Mouse (Mus musculus): Measurements from ENCODE around the gene 6030408B16Rik.
A peak's percentile ranks its signal among the peaks of the same experiment; 100 is the strongest.

Gene 6030408B16Rik

DNA sequence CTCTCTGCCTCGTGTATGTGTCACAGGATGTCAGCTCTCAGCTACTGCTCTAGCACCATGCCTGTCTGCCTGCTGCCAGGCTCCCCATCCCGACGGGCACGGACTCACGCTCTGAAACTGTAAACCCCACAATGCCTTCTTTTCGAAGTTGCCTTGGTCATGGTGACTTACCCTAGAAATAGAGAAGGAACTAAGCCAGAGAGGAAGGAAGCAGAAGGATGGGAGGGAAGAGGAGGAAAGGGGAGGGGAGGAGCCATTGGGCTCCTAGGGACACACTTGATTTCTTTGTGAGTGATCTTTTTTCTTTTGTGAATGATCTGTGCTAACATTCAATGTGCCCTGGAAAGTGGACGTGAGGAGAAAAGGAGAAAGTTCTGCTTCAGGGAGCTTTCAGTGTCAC is 5.0 kb downstream of the 6030408B16Rik start:
- DNase-seq (ENCODE audit: low spot score) = no peak

DNA sequence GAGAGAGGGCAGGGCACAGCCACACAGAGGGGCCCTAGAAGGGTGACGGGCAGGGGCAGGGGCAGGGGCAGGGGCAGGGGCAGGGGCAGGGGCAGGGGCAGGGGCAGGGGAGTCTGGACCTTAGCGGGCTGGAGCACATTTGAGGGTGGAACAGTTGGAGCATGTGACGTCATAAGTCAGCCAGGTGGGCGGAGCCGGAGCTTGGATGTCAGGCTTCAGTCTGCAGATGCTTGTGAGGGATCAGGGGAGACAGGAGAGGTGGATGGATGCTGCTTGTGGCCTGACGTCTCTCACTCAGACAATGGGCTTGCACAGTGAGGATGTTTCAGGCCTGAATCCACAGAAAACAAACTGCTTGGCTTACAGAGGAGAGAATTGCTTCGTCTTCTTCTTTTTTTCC is 5.5 kb downstream of the 6030408B16Rik start:
- DNase-seq (ENCODE audit: low spot score) = peak; percentile 56

DNA sequence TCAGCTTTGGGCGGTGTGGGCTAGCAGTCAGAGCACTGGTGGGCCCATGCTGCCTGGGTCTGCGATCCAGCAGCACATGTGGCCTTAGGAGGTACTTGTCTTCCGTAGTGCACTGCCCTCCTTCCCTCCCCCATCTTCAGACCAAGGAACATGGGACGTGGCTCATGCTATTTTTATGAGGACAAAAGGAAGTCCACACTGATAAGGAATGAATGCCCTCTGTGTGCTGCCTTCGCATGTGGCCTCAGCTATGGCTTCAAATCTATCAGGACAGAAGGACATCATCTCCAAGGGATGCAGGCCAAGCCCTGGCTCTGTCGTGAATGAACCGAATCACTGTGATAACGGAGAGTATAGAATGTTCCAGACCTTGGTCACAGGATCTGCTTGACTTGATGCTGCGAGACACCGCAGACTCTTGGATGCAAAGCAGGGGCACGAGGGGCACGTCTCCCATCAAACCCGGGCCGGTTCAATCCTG is 6.5 kb downstream of the 6030408B16Rik start:
- no peak for DNase-seq (ENCODE audit: low spot score)

DNA sequence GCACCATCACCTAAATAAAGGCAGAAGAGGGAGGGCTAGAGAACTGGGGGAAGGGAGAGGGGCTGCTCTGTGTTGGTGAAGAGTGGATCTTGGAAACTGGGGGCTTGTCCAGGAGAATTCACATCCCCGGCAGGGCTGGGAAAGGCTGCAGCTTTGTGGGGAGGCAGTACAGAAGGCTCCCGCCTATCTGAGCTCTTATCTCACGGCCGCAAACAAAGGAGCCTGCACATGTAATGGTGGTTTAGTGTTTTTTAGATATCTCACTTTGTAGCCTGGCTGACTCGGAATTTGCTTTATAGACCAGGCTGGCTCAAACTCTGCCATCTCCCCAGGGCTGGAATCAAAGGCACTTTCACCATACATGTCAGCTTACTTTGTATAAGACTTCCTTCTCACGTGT is 7.1 kb downstream of the 6030408B16Rik start:
- DNase-seq (ENCODE audit: low spot score) = no peak

GRCm38 (mm10) chr15:101302201-101302600 is 9.2 kb downstream of the 6030408B16Rik start:
- no peak for DNase-seq (ENCODE audit: low spot score)

DNA sequence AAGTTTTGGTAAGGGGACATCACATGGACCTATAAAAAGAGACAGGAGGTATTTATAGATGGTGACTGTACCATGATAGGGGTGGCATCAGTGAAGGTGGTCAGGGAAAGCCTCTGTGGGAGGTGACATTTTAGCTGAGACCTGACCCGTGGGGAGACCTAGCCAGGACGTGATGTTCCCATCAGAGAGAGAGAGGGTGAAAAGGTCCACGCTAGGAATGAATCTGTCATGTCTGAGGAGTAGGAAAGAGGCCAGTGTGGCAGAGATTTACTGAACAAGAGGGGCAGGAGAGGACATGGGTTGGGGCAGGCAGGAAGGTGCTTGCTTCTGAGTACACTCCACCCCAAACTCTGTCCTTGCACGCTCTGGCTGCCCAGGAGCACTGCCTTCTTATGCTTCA is 10.8 kb downstream of the 6030408B16Rik start:
- no peak for DNase-seq (ENCODE audit: low spot score)

DNA sequence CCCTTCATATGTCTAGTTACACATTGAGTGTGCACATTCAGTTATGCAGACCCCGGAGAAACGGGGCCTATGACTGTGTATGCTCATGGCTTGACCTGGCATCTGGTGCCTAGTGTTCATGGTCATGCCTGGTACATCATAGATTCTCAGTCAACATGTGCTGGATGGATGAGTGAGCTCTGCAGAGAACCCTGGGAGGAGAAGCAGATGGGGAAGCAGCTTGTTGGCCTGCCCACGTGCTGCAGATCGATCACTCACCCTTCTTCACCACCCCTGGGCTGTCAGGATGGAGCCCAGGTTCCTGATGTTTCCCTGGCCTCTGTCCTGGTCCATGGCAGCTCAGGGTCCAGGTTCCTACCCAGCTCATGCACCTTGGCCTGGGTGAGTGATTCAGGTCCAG is 13.4 kb downstream of the 6030408B16Rik start:
- DNase-seq (ENCODE audit: low spot score) = no peak

- DNase-seq (ENCODE audit: low spot score) = no peak
These were observed 15.7 kb downstream of the 6030408B16Rik start for GRCm38 (mm10) chr15:101308440-101309348.

DNA sequence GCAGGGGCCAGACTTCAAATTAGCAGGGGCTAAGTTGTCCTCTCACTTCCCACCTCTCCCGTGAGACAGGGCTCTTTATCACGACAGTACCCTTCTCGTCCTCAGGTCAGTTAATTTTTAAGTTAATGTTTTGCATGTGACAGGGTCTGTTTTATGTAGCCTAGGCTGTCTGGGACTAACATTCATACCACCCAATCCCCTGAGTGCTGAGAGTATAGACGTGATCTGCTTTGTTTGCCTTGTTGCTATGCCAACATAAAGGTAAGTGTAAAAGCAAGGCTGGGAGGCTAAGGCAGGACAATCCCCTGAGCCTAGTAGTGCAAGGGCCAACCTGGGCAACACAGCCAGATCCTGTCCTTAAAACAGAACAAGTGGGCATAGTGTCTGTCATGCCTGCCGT is 16.5 kb downstream of the 6030408B16Rik start:
- peak; percentile 53 for DNase-seq (ENCODE audit: low spot score)

GRCm38 (mm10) chr15:101311087-101311770 is 18.2 kb downstream of the 6030408B16Rik start:
- no peak for DNase-seq (ENCODE audit: low spot score)

DNA sequence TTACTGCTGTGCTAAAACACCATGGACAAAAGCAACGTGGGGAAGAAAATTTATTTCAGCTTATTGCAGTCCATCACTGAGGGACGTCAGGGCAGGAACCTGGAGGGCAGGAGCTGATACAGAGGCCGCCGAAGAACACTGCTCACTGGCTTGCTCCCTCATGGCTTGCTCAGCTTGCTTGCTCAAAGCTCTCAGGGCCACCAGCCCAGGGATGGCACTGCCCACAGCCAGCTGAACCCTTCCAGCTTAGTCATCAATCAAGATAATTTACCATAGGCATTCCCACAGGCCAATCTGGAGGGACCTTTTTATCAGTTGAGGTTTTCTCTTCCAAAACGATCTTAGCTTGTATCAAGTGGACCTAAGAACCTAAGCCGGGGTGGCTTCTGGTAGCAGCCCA is 19.0 kb downstream of the 6030408B16Rik start:
- no peak for DNase-seq (ENCODE audit: low spot score)

GRCm38 (mm10) chr15:101315378-101315777 is 22.4 kb downstream of the 6030408B16Rik start:
- no peak for DNase-seq (ENCODE audit: low spot score)

GRCm38 (mm10) chr15:101315832-101316231 is 22.8 kb downstream of the 6030408B16Rik start:
- DNase-seq (ENCODE audit: low spot score) = peak; percentile 97

GRCm38 (mm10) chr15:101316279-101316912 is 23.4 kb downstream of the 6030408B16Rik start:
- no peak for DNase-seq (ENCODE audit: low spot score)

- DNase-seq (ENCODE audit: low spot score) = no peak
These were observed 24.2 kb downstream of the 6030408B16Rik start for GRCm38 (mm10) chr15:101316913-101317813.

GRCm38 (mm10) chr15:101317814-101318500 is 24.9 kb downstream of the 6030408B16Rik start:
- DNase-seq (ENCODE audit: low spot score) = no peak

DNA sequence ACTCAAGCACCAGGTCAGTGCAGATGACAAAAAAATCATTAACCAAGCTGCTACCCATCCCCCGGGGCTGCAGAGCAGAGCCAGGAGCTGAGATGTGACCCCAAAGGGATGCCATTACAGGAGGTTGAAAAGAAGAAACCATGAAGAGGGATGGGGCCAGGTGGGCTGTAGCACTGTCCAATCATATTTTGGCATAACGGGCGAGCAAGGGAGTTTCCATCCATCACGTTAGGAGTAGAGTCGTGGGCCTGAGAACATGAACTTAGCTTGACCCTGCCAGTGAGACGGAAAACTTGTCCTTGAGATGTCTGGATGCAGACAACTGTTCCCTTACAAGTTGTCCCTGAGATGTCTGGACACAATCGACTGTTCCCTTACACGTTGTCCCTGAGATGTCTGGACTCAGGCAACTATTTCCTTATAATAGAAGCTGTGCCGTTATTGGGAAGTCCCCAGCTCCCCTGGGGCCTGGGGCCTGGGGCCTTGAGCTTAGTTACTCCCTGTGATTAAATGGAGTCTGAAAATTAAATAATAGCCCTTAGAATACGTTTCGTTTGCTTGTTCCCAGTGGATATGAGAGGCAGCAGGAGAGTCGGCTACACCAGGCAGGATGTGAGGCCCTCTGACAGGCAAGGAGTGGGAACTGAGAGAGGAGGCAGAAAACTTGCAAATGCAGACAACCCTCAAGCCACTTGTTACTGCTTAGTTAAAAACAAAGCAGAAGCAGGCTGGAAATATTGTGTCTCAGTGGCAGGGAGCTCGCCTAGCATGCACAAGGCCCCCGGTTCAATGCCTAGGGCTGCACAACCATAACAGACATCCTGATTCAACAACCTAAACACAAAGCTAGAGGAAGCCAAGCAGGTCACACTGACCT is 26.1 kb downstream of the 6030408B16Rik start:
- DNase-seq (ENCODE audit: low spot score) = peak; percentile 46

DNA sequence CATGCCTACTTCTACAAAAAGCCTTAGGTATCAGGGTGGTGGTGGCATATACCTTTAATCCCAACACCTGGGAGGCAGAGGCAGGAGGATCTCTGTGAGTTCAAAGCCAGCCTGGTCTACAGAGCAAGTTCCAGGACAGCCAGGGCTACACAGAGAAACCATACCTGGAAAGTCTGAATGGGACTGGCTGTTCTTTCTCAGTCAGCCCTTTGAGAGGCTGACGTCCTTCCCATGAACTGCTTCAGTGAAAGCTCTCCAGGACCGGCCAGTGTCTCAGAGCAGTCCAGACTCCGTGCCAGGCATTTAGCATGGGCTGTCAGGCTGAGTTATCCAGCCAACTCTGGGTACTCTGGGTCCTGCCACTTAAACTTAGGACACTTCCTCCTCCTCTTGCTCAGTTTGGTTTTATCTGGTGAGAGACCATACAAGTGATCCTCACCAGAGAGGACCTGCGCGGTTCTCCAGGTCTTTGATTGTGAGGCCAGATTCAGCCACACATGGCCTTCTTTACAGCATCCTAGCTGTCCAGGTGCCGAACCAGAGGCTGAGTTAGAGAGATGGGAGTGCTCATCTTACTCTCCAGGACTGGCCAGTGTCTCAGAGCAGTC is 27.1 kb downstream of the 6030408B16Rik start:
- peak; percentile 48 for DNase-seq (ENCODE audit: low spot score)

DNA sequence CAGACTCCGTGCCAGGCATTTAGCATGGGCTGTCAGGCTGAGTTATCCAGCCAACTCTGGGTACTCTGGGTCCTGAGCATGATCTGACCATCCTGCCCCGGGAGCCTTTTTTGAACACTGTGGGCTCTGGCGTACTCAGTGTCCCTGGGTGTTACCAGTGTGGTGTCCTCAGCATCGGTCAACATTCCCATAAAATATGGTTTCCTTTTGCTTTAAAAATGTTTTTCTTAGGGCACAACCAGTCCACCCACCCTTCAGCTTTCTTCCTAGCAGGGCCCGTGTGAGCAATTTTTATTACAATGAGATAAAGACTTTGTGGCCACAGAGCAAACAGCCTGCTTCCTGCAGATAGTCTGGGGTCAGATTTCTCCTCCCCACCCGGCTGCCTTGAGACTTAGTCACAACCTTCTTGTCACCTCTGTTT is 27.6 kb downstream of the 6030408B16Rik start:
- DNase-seq (ENCODE audit: low spot score) = no peak

Data from MN1 (cell line).